Mouse (Mus musculus) CD8-positive naive resting alpha-beta T cell, adult 2 months (primary cell): ENCODE measurements around the gene Klk14.

Experiments
- DNase-seq, 2 experiments: peaks; one replicate each; pipeline ENCODE4 v3.0.0; 2022; ENCODE audit warnings: low read depth in 2 of 2, low spot score in 2 of 2

Gene Klk14

DNA sequence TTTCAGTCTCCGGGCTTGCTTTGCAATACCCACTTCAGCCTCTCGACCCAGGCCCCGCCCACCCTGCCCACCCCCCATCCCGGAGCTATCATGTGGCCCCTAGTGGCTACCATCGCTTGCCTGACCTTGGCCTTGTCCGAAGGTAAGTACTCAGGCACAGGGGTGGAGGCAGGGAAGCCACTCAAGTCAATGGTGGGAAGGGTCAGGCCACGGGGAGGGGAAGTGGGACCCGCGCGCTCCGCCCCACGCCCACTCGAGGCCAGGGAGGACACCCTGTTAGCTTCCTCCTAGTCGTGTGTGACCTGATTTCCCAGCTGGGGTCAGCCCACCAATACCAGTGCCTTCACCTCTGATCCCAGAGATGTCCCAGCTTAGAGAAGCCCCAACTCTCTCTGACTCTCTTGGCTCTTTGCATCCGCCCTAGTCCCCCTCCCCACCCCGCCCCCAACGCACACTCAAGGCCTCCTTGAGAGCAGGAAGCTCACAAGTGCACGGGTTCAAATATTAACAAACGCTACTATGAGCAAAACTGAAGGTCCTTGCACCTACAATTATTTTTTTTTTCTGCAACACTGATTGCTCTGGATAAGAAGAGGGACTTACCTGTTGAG, 23.6 kb downstream of the Klk14 start:
- DNase-seq: no peak
